Mouse (Mus musculus): Measurements from ENCODE around the gene Fbxo41. TPM values are rescaled to one million over a fixed set of nuclear protein-coding genes. Genes with fewer than 3 reads are reported as not detected.

The Fbxo41 gene
- polyA plus RNA-seq, 1 experiment, result not detected

DNA sequence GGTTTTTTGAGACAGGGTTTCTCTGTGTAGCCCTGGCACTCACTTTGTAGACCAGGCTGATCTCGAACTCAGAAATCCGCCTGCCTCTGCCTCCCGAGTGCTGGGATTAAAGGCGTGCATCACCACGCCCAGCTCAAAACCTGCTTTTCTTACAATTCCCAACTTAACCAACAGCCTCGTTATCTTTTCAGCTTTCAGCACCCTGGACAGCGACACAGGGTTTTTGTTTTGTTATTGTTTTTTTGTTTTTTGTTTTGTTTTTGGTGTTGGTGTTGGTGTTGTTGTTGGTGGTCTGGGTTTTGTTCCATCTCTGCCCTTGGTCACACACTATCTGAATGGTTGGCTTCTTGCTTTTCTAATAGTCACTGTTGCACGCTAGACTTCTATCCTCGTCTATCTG, 4.6 kb downstream of the Fbxo41 start:
- H3K9me3 ChIP-seq, result peaks cover 8% of the 10 kb centered on the region
- H3K27me3 ChIP-seq (replicated peaks), result peaks cover 48% of the 10 kb centered on the region
- TF ChIP-seq FLI1 (IDR thresholded peaks at IDR 0.05; ENCODE audit: low read length), result no peak
- TF ChIP-seq GATA1 (IDR thresholded peaks at IDR 0.05; ENCODE audit: borderline replicate concordance, low read length), result no peak
- H3K4me1 ChIP-seq, result peaks cover 11% of the 10 kb centered on the region
- H3K4me3 ChIP-seq (replicated peaks), result no peak overlapping the region
- no peaks in the 10 kb centered on the region for H3K36me3 ChIP-seq (replicated peaks; ENCODE audit: low read length)

DNA sequence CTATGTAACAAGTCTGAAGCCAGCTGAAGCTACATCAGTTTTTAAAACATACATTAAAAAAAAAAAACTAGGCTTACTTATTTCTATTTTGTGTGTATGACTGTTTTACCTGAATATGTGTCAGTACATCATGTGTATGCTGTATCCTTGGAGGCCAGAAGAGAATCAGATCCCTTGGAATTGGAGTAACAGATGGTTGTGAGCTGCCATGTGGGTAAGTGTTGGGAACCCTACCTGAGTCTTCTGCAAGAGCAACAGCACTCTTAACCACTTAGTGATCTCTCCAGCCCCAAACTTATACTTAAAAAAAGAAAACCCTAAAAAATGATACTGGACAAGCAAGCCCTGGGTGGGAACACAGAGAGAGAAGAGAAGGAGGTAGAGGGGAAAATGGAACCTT, 5.8 kb downstream of the Fbxo41 start:
- peaks cover 36% of the 10 kb centered on the region for H3K27me3 ChIP-seq (replicated peaks)
- H3K9me3 ChIP-seq, result peaks cover 10% of the 10 kb centered on the region
- no peak for TF ChIP-seq FLI1 (IDR thresholded peaks at IDR 0.05; ENCODE audit: low read length)
- TF ChIP-seq GATA1 (IDR thresholded peaks at IDR 0.05; ENCODE audit: borderline replicate concordance, low read length), result no peak
- H3K36me3 ChIP-seq (replicated peaks; ENCODE audit: low read length), result no peaks in the 10 kb centered on the region
- H3K4me3 ChIP-seq (replicated peaks), result no peak overlapping the region
- H3K4me1 ChIP-seq, result peaks cover 1% of the 10 kb centered on the region; the same call in 1 of the 2 replicates

DNA sequence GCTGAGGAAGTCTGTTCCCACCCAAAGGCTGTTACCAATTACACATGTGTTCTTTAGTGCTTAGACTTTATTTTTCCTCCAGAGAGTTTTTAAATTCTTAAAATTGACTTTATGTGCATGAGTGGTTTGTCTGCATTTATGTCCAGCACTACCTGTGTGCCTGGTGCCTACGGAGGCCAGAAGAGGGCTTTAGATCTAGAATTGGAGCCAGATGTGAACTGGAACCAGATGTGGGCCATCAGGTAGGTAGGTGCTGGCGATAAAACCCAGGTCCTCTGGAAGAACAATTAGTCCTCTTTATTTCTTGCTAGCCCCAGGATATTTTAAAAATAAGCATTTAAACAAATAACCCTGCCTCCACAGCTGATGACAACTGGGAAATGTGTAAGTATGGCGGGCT, 11.2 kb downstream of the Fbxo41 start:
- Histone ChIP-seq H3K4me3 (replicated peaks) (no peak overlapping the region), H3K27me3 (replicated peaks) (peaks cover 43% of the 10 kb centered on the region), H3K4me1 (0 out of 2 replicates have a peak, but pooled peaks cover 3% of the 10 kb centered on the region), H3K9me3 (peaks cover 19% of the 10 kb centered on the region), H3K36me3 (replicated peaks; ENCODE audit: low read length) (no peaks in the 10 kb centered on the region)
- TF ChIP-seq GATA1 (IDR thresholded peaks at IDR 0.05; ENCODE audit: borderline replicate concordance, low read length) (no peak), FLI1 (IDR thresholded peaks at IDR 0.05; ENCODE audit: low read length) (no peak)

DNA sequence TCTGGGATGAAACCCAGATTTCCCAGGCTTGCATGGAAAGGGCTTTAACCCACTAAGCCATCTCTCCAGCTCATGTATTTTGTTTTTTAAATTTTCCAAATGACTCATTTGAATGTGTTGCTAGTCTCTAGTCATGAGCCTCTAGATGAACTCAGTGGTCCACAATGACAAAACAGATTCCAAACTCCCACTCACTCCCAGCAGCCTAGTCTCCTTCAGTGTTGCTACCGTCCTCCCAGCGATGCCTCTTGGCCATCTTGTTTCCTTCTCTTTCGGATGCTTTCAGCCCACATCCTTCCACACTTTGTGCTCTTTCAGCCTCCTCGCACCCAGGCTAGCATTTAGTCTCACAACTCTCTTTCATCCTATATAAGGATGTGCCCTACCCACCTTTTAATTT, 12.5 kb downstream of the Fbxo41 start:
- H3K36me3 ChIP-seq (replicated peaks; ENCODE audit: low read length), result no peaks in the 10 kb centered on the region
- H3K9me3 ChIP-seq, result peaks cover 24% of the 10 kb centered on the region
- no peak overlapping the region for H3K4me3 ChIP-seq (replicated peaks)
- TF ChIP-seq GATA1 (IDR thresholded peaks at IDR 0.05; ENCODE audit: borderline replicate concordance, low read length) (no peak), FLI1 (IDR thresholded peaks at IDR 0.05; ENCODE audit: low read length) (no peak)
- 0 out of 2 replicates have a peak, but pooled peaks cover 3% of the 10 kb centered on the region for H3K4me1 ChIP-seq
- peaks cover 53% of the 10 kb centered on the region for H3K27me3 ChIP-seq (replicated peaks)

DNA sequence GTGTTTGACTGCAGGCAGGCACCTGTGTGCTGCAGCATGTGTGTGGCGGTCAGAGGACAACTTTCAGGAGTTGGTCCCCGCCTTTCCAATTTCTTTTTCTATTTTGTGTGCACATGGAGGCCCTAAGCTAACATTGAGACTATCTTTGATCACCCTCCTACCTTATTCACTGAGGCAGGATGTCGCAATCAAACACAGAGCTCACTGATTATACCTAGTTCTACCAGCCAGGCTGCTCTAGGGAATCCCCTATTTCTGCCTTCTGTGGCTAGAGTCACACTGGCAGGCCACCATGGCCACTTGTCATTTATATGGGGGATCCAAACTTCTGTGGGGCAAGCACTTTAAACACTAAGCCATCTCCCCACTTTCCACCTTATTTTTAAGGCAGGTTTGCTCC, 13.1 kb downstream of the Fbxo41 start:
- H3K4me3 ChIP-seq (replicated peaks), result no peak overlapping the region
- H3K27me3 ChIP-seq (replicated peaks), result peaks cover 58% of the 10 kb centered on the region
- H3K4me1 ChIP-seq, result 0 out of 2 replicates have a peak, but pooled peaks cover 3% of the 10 kb centered on the region
- no peaks in the 10 kb centered on the region for H3K36me3 ChIP-seq (replicated peaks; ENCODE audit: low read length)
- peaks cover 24% of the 10 kb centered on the region for H3K9me3 ChIP-seq
- no peak for TF ChIP-seq FLI1 (IDR thresholded peaks at IDR 0.05; ENCODE audit: low read length)
- TF ChIP-seq GATA1 (IDR thresholded peaks at IDR 0.05; ENCODE audit: borderline replicate concordance, low read length), result no peak

DNA sequence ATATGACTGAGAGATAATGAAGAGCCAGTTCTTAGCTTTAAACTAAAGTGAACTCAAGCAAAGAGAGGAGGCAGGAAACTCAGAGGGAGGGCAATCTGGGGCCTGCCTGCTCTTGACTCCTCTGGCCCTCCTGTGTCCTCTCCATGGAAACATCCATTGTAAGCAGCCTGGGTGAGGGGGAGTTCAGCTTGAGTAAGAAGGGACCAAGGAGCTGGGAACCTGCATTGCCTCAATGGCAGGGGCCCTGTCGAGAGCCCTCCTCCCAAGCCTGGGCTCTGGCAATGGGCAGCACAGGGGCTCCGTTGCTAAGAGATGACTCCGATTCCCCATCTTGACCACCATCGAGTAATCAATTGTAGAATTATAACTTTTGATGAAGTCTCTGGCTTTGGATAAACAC, 14.3 kb downstream of the Fbxo41 start:
- Histone ChIP-seq H3K36me3 (replicated peaks; ENCODE audit: low read length) (no peaks in the 10 kb centered on the region), H3K9me3 (peaks cover 29% of the 10 kb centered on the region), H3K4me1 (peaks cover 8% of the 10 kb centered on the region; the same call in 1 of the 2 replicates), H3K27me3 (replicated peaks) (peaks cover 63% of the 10 kb centered on the region), H3K4me3 (replicated peaks) (no peak overlapping the region)
- TF ChIP-seq GATA1 (IDR thresholded peaks at IDR 0.05; ENCODE audit: borderline replicate concordance, low read length) (no peak), FLI1 (IDR thresholded peaks at IDR 0.05; ENCODE audit: low read length) (no peak)

DNA sequence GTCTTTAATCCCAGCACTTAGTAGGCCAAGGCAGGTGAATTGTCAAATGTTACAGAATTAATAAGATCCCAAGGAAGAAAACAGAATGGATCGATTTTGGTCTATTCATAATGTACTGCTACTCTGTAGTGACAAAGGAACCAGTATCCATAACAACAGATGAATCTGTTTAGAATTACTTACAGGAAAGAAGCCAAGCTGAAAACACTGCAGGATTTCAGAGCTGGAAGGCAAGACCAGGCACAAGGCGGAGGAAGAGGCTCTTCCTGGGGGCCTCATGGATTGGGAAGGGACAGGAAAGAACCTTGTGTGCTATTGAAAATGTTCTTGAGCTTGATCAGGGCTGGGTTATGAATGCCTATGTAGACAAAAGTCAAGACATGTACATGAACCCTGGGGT, 17.1 kb downstream of the Fbxo41 start:
- Histone ChIP-seq H3K27me3 (replicated peaks) (peaks cover 83% of the 10 kb centered on the region), H3K4me3 (replicated peaks) (no peak overlapping the region), H3K4me1 (peaks cover 8% of the 10 kb centered on the region; the same call in 1 of the 2 replicates)

DNA sequence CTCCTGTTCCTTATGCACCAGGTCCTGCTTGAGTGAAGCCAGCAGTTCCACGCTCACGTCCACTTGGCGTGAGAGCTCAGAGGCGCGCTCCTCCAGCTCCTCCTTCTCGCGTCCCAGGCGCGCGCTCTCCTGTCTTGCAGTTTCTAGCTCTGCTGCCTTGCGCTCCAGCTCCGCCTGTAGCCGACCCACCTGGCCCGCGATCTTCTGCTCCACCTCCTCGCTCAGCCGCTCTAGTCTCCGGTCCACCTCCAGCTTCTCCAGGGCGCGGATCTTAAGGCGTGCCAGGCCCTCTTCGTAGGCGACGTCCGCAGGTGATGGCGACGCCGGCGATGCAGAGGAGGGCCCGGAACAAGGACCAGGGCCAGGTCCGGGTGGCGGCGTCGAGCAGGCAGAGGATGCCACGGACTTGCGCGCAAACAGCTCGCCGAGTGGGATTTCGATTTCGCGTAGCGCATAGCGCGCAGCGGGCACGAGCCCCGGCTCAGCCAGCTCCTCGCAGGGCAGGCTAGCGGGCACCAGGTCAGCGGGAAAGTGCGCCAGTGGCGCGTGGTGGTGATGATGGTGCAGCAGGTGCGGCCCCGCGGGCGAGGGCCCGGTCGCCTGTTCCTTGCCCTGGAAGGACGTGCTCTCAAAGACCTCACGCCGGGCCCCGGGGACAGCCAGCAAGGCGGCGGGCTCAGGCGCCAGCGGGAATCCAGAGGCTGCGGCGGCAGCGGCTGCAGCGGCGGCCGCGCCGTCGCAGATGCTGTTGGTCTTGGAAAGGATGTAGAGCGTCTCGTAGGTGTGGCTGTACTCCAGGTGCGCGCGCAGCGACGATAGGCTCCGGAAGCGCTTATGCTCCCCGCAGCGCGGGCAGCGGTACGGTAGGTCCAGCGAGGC, 18.7 kb downstream of the Fbxo41 start:
- H3K4me3 ChIP-seq (replicated peaks), result no peak overlapping the region
- peaks cover 5% of the 10 kb centered on the region; the same call in 1 of the 2 replicates for H3K4me1 ChIP-seq
- peaks cover 42% of the 10 kb centered on the region for H3K9me3 ChIP-seq
- H3K36me3 ChIP-seq (replicated peaks; ENCODE audit: low read length), result no peaks in the 10 kb centered on the region
- TF ChIP-seq FLI1 (IDR thresholded peaks at IDR 0.05; ENCODE audit: low read length), result no peak
- TF ChIP-seq GATA1 (IDR thresholded peaks at IDR 0.05; ENCODE audit: borderline replicate concordance, low read length), result no peak
- H3K27me3 ChIP-seq (replicated peaks), result peaks cover 89% of the 10 kb centered on the region

More for the DNA sequence above, 17.1 kb downstream of the Fbxo41 start:
- H3K36me3 ChIP-seq (replicated peaks; ENCODE audit: low read length), result no peaks in the 10 kb centered on the region
- TF ChIP-seq FLI1 (IDR thresholded peaks at IDR 0.05; ENCODE audit: low read length) (no peak), GATA1 (IDR thresholded peaks at IDR 0.05; ENCODE audit: borderline replicate concordance, low read length) (no peak)
- peaks cover 42% of the 10 kb centered on the region for H3K9me3 ChIP-seq

DNA sequence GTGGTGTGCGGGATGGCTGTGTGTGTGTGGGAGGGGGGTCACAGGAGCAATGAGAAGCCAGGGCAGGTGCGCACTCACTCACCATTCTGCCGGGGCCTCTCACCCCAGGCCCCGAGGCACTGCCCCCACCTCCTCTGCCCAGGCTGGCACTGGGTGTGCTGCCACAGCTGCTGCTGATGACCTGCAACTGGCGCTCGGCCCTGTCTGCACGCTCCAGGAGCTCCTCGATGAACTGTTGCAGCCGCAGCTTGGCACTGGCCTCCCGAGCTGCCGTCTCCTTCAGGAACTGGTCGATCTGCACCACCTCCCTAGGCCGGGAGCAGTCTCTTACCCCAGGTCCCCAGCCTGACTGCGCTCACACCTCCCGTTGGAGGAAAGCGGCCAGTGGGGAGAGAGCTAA, 22.1 kb downstream of the Fbxo41 start:
- Histone ChIP-seq H3K27me3 (replicated peaks) (peaks cover 85% of the 10 kb centered on the region), H3K36me3 (replicated peaks; ENCODE audit: low read length) (no peaks in the 10 kb centered on the region), H3K4me1 (peaks cover 12% of the 10 kb centered on the region; the same call in 1 of the 2 replicates), H3K9me3 (peaks cover 29% of the 10 kb centered on the region), H3K4me3 (replicated peaks) (no peak overlapping the region)
- TF ChIP-seq GATA1 (IDR thresholded peaks at IDR 0.05; ENCODE audit: borderline replicate concordance, low read length) (no peak), FLI1 (IDR thresholded peaks at IDR 0.05; ENCODE audit: low read length) (no peak)

DNA sequence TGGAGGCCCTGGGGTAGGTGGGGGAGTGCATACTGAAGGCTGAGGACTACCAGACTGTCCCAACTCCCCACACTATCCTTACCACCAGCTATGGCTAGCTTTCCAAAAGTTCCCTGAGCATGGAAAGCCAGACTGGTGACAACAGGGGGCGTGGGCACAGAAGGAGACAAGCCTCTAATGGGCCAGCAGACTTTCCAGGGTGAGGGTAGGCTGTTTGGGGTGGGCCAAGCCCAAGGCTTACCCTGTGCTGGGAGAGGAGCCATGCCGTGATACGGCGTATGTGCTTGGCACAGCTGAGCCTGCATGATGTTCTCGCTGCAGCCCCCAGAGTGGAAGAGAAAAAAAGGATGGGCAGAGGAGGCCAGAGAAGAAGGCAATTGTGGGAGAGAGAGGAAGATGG, 22.8 kb downstream of the Fbxo41 start:
- Histone ChIP-seq H3K4me1 (peaks cover 16% of the 10 kb centered on the region), H3K4me3 (replicated peaks) (no peak overlapping the region), H3K36me3 (replicated peaks; ENCODE audit: low read length) (no peaks in the 10 kb centered on the region), H3K27me3 (replicated peaks) (peaks cover 85% of the 10 kb centered on the region), H3K9me3 (peaks cover 29% of the 10 kb centered on the region)
- TF ChIP-seq GATA1 (IDR thresholded peaks at IDR 0.05; ENCODE audit: borderline replicate concordance, low read length) (no peak), FLI1 (IDR thresholded peaks at IDR 0.05; ENCODE audit: low read length) (no peak)

Data from megakaryocyte, embryonic 14.5 days (primary cell).